Mouse (Mus musculus) heart, embryonic 14.5 days (tissue): Measurements from ENCODE around the gene Casz1. TPM values are rescaled to one million over a fixed set of nuclear protein-coding genes. Genes with fewer than 3 reads are reported as not detected.

ENCODE experiments used
- ATAC-seq: fragments of 200-750 bp; cut with Nextera tagmentation; 2 replicates; pipeline ENCODE4 v1.8.0; 2017; ENCODE audit warnings: low read depth, moderate TSS enrichment; ENCODE audit not compliant: insufficient number of reproducible peaks, insufficient read depth, low FRiP score
- H3K27ac ChIP-seq, 2 experiments: fragments of 200-500 bp in 1 of 2; fragments of 300-500 bp in 1 of 2; sonication (generic) in 1 of 2; replicated peaks in 1 of 2; 2 replicates each; pipeline ENCODE4 v1.5.1; 2012 to 2014; ENCODE audit warnings: low read depth in 2 of 2, low read length in 2 of 2, control low read depth in 1 of 2, mild to moderate bottlenecking in 1 of 2, mixed read lengths in 1 of 2; ENCODE audit not compliant: control insufficient read depth in 1 of 2, insufficient read depth in 1 of 2
- H3K27me3 ChIP-seq: fragments of 300-500 bp; sonication (generic); 2 replicates; pipeline ENCODE4 v1.6.1; 2014; ENCODE audit warnings: mild to moderate bottlenecking, low read length, control low read depth; ENCODE audit not compliant: control insufficient read depth, insufficient read depth
- H3K36me3 ChIP-seq: fragments of 300-500 bp; sonication (generic); 2 replicates; pipeline ENCODE4 v1.6.1; 2014; ENCODE audit warnings: mild to moderate bottlenecking, control low read depth, low read length, mixed read lengths; ENCODE audit not compliant: control insufficient read depth, insufficient read depth
- H3K4me1 ChIP-seq, 2 experiments: fragments of 200-500 bp in 1 of 2; fragments of 300-500 bp in 1 of 2; sonication (generic) in 1 of 2; 2 replicates each; pipeline ENCODE4 v1.6.1; 2012 to 2014; ENCODE audit warnings: low read length in 2 of 2, control low read depth in 1 of 2, mixed read lengths in 1 of 2; ENCODE audit not compliant: control insufficient read depth in 2 of 2, insufficient read depth in 2 of 2
- H3K4me2 ChIP-seq: fragments of 300-500 bp; sonication (generic); 2 replicates; pipeline ENCODE4 v1.6.1; 2014; ENCODE audit warnings: mild to moderate bottlenecking, low read length
- H3K4me3 ChIP-seq, 2 experiments: fragments of 200-500 bp in 1 of 2; fragments of 300-500 bp in 1 of 2; sonication (generic) in 1 of 2; 2 replicates each; pipeline ENCODE4 v1.5.1; 2012 to 2014; ENCODE audit warnings: low read length in 2 of 2, mild to moderate bottlenecking in 2 of 2, control low read depth in 1 of 2, low read depth in 1 of 2, moderate library complexity in 1 of 2; ENCODE audit not compliant: control insufficient read depth in 1 of 2, insufficient read depth in 1 of 2
- H3K9ac ChIP-seq: fragments of 300-500 bp; sonication (generic); 2 replicates; pipeline ENCODE4 v1.6.1; 2014; ENCODE audit warnings: mild to moderate bottlenecking, low read length
- H3K9me3 ChIP-seq: fragments of 300-500 bp; sonication (generic); 2 replicates; pipeline ENCODE4 v1.6.1; 2016; ENCODE audit warnings: low read length, control low read depth; ENCODE audit not compliant: control insufficient read depth
- WGBS: fragments of 180-500 bp; shearing (Covaris S2); extraction: QIAGEN DNeasy Blood & Tissue Kit; methylation state at CpG from one replicate; pipeline ENCODE4 v1.1.7; 2014; 5-methylcytosine and 5-hydroxymethylcytosine counted together
- polyA plus RNA-seq: library from polyadenylated mRNA; unstranded; fragments of >200 nt; fragmentation: Nextera tagmentation; extraction: Ambion mirVana; gene quantifications from 2 replicates; pipeline ENCODE4 v1.2.1, GENCODE M21; 2014

Gene Casz1
- polyA plus RNA-seq, 1 experiment from 2014 or later = 24.6 TPM

GRCm38 (mm10) chr4:148896125-148896524 is 91.9 kb downstream of the Casz1 start:
- no peak for ATAC-seq
- Histone ChIP-seq H3K27me3 (no peaks in the 10 kb centered on the region), H3K4me1 (peaks cover 7 to 17% of the 10 kb centered on the region in 2 experiments; a peak in 3 of 4 replicates), H3K9me3 (no peaks in the 10 kb centered on the region), H3K27ac (no peak overlapping the region), H3K36me3 (no peaks in the 10 kb centered on the region), H3K4me2 (no peak overlapping the region), H3K9ac (no peak overlapping the region; the same call in 1 of the 2 replicates), H3K4me3 (no peak overlapping the region)
- 74% methylated on average over 6 of the region's 6 CpGs for WGBS

GRCm38 (mm10) chr4:148899927-148900294 is 95.7 kb downstream of the Casz1 start:
- H3K9ac ChIP-seq = peak overlapping the region; percentile 82
- H3K27me3 ChIP-seq = no peaks in the 10 kb centered on the region; the same call in 1 of the 2 replicates
- ATAC-seq = no peak
- H3K4me1 ChIP-seq = peaks cover 21 to 27% of the 10 kb centered on the region in 2 experiments
- H3K4me3 ChIP-seq = peak overlapping the region; percentile 76 to 85
- H3K9me3 ChIP-seq = no peaks in the 10 kb centered on the region
- H3K36me3 ChIP-seq = peaks cover 10% of the 10 kb centered on the region; the same call in 1 of the 2 replicates
- H3K27ac ChIP-seq = peak overlapping the region; percentile 84 to 90
- 29% methylated on average over 1 of the region's 1 CpGs for WGBS
- peak overlapping the region; percentile 68 for H3K4me2 ChIP-seq

- H3K27me3 ChIP-seq = no peaks in the 10 kb centered on the region; the same call in 1 of the 2 replicates
- H3K9ac ChIP-seq = peak overlapping the region; percentile 82
- under 1% methylated on average over 88 of the region's 123 CpGs for WGBS
- H3K4me1 ChIP-seq = peaks cover 26 to 31% of the 10 kb centered on the region in 2 experiments
- peak overlapping the region; percentile 76 to 85 for H3K4me3 ChIP-seq
- no peaks in the 10 kb centered on the region for H3K9me3 ChIP-seq
- ATAC-seq = peak; percentile 80
- H3K36me3 ChIP-seq = peaks cover 10% of the 10 kb centered on the region; the same call in 1 of the 2 replicates
- H3K27ac ChIP-seq = peak overlapping the region; percentile 84 to 90
- peak overlapping the region; percentile 68 for H3K4me2 ChIP-seq
Measured at GRCm38 (mm10) chr4:148900295-148901211, 96.3 kb downstream of the Casz1 start.

- H3K27ac ChIP-seq = peak overlapping the region; percentile 77 to 90
- no peaks in the 10 kb centered on the region; the same call in 1 of the 2 replicates for H3K27me3 ChIP-seq
- peaks cover 10% of the 10 kb centered on the region; the same call in 1 of the 2 replicates for H3K36me3 ChIP-seq
- under 1% methylated on average over 64 of the region's 64 CpGs for WGBS
- H3K4me1 ChIP-seq = peaks cover 26 to 40% of the 10 kb centered on the region in 2 experiments
- H3K4me2 ChIP-seq = peak overlapping the region; percentile 68
- H3K9me3 ChIP-seq = no peaks in the 10 kb centered on the region
- peak overlapping the region; percentile 76 to 85 for H3K4me3 ChIP-seq
- H3K9ac ChIP-seq = peak overlapping the region; percentile 82
- ATAC-seq = no peak
Measured at GRCm38 (mm10) chr4:148901275-148902052, 97.2 kb downstream of the Casz1 start.

GRCm38 (mm10) chr4:148902919-148903727 is 98.9 kb downstream of the Casz1 start:
- H3K27me3 ChIP-seq = no peaks in the 10 kb centered on the region; the same call in 1 of the 2 replicates
- no peaks in the 10 kb centered on the region for H3K9me3 ChIP-seq
- H3K36me3 ChIP-seq = peaks cover 13% of the 10 kb centered on the region; the same call in 1 of the 2 replicates
- 29% methylated on average over 8 of the region's 8 CpGs for WGBS
- peak overlapping the region; percentile 68 for H3K4me2 ChIP-seq
- peaks cover 36 to 57% of the 10 kb centered on the region in 2 experiments for H3K4me1 ChIP-seq
- no peak for ATAC-seq
- H3K27ac ChIP-seq = peak overlapping the region; percentile 77 to 90
- H3K4me3 ChIP-seq = no peak overlapping the region
- H3K9ac ChIP-seq = peak overlapping the region; percentile 82

- no peak overlapping the region for H3K4me2 ChIP-seq
- no peak overlapping the region for H3K9ac ChIP-seq
- WGBS = 98% methylated on average over 7 of the region's 7 CpGs
- no peaks in the 10 kb centered on the region; the same call in 1 of the 2 replicates for H3K27me3 ChIP-seq
- H3K27ac ChIP-seq = 0 out of 4 replicates have a peak overlapping the region, but pooled peaks of 1 of the 2 experiments have one; percentile 3
- H3K4me3 ChIP-seq = no peak overlapping the region
- H3K4me1 ChIP-seq = peaks cover 54 to 78% of the 10 kb centered on the region in 2 experiments
- no peaks in the 10 kb centered on the region for H3K9me3 ChIP-seq
- ATAC-seq = no peak
- H3K36me3 ChIP-seq = peaks cover 13% of the 10 kb centered on the region; the same call in 1 of the 2 replicates
Measured at GRCm38 (mm10) chr4:148905295-148905694, 101.1 kb downstream of the Casz1 start.
